ENCODE assay signal across 26 mouse cellular contexts in genomic region chr3:30083842-30084241, GRCm38 (mm10).
"Had no signal": no experiment of that assay in that cellular context is flagged by ENCODE, and none has a peak within 500 bp of the region (broad histone marks: within the 10 kb centered on the region; RNA-seq: fewer than 3 reads in every experiment).

No protein-coding gene starts in this region.

- H3K9ac ChIP-seq: liver, embryonic 12.5 days; liver, embryonic 15.5 days; lung, embryonic 15.5 days; midbrain, embryonic 15.5 days; neural tube, embryonic 12.5 days; neural tube, embryonic 15.5 days had no signal

- DNase-seq: kidney, adult 18-20 months; kidney, adult 9 months; kidney, postnatal 36 days; layer of hippocampus, postnatal 36 days; left cerebral cortex, postnatal 4 days; liver; lung, adult 18-20 months; lung, postnatal 10 days; lung, postnatal 36 days; right cerebral cortex, adult 18-20 months; right cerebral cortex, postnatal 14 days; right cerebral cortex, postnatal 4 days; thymus, adult 2 months; thymus, postnatal 25 days had no signal

- ATAC-seq: intestine, embryonic 16.5 days; liver, embryonic 12.5 days; midbrain, embryonic 15.5 days had no signal

- H3K27ac ChIP-seq: kidney, postnatal 0 days; left cerebral cortex, adult 2 months; liver, embryonic 12.5 days; liver, embryonic 15.5 days; lung, embryonic 15.5 days; midbrain, embryonic 15.5 days; neural tube, embryonic 12.5 days; neural tube, embryonic 15.5 days; stomach, postnatal 0 days had no signal

- H3K9me3 ChIP-seq: liver, embryonic 12.5 days; liver, embryonic 15.5 days; lung, embryonic 15.5 days; megakaryocyte, embryonic 14.5 days; midbrain, embryonic 15.5 days; neural tube, embryonic 12.5 days; neural tube, embryonic 15.5 days had no signal

- H3K4me3 ChIP-seq: left cerebral cortex, adult 2 months; liver, embryonic 12.5 days; liver, embryonic 15.5 days; lung, embryonic 15.5 days; megakaryocyte, embryonic 14.5 days; midbrain, embryonic 15.5 days; neural tube, embryonic 12.5 days; neural tube, embryonic 15.5 days had no signal

- H3K36me3 ChIP-seq: liver, embryonic 12.5 days; liver, embryonic 15.5 days; lung, embryonic 15.5 days; midbrain, embryonic 15.5 days; neural tube, embryonic 12.5 days; neural tube, embryonic 15.5 days had no signal

- H3K4me2 ChIP-seq: liver, embryonic 12.5 days; liver, embryonic 15.5 days; lung, embryonic 15.5 days; midbrain, embryonic 11.5 days; midbrain, embryonic 15.5 days; neural tube, embryonic 12.5 days; neural tube, embryonic 15.5 days had no signal

- H3K4me1 ChIP-seq: liver, embryonic 12.5 days; liver, embryonic 15.5 days; neural tube, embryonic 15.5 days had no signal

- H3K27me3 ChIP-seq: liver, embryonic 12.5 days; liver, embryonic 15.5 days; lung, embryonic 15.5 days; megakaryocyte, embryonic 14.5 days; midbrain, embryonic 15.5 days; neural tube, embryonic 12.5 days; neural tube, embryonic 15.5 days had no signal
